Mouse (Mus musculus) thymus, postnatal 36 days (tissue): ENCODE results near the gene 2310034G01Rik.

ENCODE experiments used
- DNase-seq, 2 experiments: peaks; one replicate each; pipeline ENCODE4 v3.0.0; 2022; ENCODE audit warnings: mixed read lengths in 2 of 2

The 2310034G01Rik gene

DNA sequence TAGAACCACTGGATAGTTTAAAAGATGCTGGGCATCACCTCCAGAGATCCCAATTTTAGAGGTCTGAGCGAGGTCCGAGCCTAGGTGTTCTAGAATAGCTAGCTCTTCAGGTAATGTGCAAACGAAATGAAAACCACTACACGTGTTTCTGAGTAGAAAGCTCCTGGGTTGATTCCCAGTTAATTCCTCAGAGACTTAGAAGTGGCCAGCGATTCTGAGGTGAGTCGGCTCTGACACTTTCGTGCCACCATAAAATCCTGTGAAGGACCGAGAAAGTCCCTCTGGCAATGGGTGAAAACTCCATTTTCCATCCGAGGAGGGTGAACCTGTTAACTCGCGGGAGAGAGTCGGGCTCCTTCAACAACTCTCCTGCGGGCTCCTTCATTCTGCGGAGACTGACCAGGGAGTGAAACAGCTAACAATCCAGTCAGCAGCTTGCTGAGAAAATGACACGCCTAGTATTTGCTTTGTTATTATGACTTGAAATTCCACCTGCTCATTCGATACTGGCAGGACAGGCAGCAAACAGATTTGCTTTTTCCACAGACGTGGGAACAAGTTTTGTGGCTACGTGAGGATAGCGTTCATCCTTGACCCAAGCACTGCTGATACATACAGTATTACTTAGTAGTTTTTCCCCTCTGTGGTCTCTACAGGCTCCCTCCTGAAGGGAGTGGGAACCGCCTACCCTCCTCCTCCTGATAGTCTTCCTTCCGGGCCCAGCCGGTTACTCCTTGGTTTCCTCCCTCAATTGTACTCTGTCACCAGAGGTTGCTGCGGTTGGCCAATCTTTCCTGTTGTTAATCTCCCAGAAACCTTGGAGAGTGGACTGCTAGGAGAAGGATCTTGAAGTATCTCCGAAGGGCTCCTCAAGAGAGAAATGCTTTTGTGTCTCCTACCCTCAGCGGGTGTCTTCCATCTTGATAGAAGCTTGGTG is 7.5 kb upstream of the 2310034G01Rik start:
- DNase-seq: no peak

DNA sequence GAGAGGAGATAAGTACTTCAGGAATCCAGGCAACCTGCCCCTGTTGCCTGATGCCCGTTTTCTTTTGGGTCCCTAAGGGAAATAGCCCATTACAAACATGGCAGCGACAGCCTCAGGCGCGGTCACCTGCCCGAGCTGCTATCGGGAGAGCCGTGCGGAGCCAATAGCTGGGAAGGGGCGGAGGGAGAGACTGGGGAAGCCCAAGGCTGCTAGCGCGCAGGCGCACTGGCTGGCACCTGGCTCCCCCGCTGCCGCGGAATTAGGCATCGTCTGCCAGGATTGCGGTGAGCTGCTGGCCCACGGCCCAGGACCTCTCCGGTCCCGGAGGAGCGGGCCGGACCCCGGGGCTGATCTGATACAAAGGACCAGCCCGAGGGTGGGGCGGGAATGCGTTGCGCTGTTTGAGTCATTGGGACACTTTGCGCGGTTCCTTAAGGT is 6.6 kb upstream of the 2310034G01Rik start:
- DNase-seq: peak; percentile 81 to 90

DNA sequence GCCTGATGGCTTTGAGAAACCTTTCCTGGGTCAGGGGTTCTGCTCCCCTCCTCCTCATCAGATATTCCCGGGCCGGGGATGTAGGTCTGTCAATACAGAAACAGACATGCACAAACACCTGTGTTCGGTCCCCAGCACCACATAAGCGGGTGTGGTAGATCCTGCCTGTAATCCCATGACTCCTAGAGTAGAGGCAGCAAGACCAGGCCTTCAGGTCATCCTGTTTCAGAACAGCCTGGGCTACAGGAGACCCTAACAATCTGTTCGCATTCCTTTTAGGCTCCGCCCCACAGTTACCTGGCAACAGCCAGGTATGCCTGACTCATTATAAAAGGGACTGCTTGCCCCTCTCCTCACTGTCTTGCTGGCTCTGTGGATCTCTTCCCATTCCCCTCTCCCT is 552 bp downstream of the 2310034G01Rik start:
- DNase-seq: no peak

DNA sequence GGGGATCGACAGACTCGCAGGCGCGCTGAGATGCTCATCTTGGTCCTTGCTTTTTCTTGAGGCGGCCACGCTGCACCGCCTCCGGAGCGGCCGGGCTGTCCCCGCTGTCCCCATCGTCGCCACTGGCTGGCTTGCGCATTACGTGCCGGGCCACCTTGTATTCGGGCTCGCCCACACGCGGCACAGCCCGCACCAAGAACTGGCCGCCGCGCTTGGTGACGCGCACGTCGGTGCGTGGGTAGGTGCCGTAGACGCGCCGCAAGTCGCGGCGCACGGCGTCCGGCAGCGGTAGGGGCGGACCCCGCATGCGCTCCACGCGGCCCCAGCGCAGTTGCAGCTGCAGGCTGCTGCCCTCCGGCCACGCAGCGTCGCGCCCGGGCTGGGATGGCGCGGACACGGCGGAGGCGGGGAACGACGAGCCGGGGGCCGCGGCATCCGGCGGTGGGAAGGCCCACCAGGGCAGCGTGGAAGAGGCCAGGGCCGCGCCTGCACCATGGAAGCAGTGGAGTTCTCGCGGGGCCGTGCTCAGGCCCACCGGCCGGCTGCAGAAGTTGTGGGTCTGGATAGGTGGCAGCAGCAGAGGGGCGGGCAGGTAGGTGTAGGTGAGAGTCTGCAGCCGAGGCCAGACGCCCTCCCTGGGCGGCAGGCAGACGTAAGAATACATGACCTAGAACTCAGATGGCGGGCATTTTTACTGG is 1.2 kb downstream of the 2310034G01Rik start:
- peak in 1 of 2 experiments; percentile 33 for DNase-seq

DNA sequence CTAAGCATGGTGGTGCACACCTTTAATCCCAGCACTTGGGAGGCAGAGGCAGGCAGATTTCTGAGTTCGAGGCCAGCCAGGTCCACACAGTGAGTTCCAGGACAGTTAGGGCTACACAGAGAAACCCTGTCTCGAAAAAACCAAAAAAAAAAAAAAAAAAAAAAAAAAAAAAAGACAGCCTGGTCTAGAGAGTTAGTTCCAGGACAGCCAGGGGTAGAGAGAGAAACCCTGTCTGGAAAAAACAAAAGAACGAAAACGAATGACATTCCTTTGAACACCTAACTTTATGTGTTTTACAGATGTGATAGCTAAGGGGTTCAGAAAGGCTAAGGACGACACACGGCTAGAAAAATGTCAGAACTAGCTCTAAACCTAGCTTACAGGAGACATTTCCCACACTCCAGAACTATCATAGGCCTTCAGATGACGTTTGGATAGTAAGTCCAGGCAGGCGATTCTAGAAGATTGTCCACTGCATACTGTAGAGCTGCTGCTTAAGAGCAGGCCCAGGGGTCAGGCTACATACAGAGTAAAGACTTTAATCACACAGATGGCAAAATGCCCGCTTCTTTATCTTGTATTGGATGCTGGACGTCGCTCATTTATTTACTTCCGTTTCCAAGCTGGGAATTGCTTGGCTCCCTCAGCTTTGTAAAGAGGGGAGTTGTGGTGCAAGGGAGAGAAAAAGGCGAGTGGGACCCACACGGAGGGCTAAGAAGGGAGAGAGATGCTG is 2.0 kb downstream of the 2310034G01Rik start:
- no peak for DNase-seq

DNA sequence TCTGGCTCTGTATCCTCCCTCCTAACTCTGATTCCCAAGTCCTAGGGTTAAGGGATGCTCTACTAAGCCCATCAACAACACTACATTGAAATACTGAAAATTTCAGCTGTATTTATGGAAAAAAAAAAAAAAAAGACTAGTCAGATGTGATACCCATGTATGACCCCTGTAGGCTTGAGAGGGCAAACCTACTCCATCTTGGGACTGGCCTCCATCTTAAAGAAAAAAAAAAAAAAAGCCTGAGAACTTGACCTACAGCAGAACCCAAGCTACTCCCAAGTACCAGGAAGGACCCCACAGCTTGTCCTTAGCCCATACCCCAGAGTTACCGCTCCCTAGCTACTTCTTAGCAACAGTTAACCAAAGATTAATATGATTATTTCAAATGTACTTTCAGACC is 3.0 kb downstream of the 2310034G01Rik start:
- no peak for DNase-seq

DNA sequence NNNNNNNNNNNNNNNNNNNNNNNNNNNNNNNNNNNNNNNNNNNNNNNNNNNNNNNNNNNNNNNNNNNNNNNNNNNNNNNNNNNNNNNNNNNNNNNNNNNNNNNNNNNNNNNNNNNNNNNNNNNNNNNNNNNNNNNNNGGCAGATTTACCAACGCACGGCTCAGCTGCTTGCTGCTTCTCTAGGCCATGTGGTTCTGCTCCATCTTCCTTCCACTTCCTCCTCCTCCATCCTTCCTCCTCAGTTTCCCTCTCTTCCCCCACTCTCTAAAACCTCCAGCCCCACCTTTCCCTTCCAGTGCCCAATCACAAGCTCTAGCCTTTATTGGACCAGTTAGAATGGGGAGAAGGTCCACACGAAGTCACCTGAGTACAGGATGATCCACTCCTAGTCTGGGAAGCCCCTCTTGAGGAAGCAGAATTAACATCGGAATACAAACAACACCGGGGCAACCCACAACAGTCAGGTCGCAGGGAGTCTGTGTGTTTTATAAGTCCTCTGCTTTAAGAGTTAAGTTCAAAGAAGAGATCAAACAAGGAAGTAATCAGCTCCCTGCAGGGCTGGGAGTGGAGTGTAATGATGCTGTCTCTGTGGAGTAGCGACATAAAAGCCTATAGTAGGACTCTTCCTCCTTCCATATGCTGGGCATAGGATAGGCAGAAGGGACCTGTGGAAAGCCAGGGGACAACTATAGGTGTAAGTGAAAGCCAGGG is 5.2 kb downstream of the 2310034G01Rik start:
- DNase-seq: no peak

DNA sequence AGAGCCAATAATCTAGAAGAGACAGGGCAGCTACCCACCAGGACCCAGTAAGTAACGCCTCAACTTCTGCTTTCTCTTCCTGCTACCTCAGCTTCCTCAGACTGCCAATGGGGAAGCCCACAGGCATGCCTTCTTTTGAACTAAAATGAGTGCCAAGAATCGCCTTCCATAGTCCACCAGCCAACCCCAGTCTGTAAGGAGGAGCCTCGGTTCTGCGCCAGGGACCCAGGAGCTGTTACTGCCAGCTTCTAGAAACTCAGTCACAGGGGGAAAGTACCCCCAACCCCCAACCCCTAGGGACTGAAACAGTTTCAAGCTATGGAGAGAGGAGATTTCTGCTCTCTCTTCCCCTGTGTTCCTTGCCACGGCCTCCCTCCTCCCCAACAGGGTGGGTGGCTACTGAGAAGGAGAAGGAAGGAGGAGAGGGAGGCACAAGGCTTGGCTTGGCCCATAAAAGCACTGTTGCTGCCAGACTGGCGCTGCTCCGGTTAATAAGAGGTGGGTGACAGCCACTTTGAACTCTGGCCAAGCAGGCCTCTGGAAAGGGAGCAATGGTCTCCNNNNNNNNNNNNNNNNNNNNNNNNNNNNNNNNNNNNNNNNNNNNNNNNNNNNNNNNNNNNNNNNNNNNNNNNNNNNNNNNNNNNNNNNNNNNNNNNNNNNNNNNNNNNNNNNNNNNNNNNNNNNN is 10.7 kb downstream of the 2310034G01Rik start:
- DNase-seq: no peak

DNA sequence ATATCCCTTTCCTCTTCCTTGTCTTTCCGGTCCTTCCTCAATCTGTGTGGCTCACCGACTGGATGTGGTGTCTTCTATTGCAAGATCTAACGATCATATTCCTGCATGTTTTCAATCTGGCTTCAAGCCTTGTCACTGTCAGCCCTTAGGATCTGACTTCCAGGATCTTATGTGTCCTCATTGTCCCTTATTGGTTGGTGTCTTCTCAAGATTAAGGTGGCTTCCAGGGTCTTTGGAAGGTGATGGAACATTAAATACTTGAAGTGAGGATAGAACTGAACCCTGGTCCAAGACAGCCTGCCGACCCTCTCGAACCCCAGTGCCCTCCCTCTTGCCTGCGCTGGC is 11.2 kb downstream of the 2310034G01Rik start:
- DNase-seq: no peak

DNA sequence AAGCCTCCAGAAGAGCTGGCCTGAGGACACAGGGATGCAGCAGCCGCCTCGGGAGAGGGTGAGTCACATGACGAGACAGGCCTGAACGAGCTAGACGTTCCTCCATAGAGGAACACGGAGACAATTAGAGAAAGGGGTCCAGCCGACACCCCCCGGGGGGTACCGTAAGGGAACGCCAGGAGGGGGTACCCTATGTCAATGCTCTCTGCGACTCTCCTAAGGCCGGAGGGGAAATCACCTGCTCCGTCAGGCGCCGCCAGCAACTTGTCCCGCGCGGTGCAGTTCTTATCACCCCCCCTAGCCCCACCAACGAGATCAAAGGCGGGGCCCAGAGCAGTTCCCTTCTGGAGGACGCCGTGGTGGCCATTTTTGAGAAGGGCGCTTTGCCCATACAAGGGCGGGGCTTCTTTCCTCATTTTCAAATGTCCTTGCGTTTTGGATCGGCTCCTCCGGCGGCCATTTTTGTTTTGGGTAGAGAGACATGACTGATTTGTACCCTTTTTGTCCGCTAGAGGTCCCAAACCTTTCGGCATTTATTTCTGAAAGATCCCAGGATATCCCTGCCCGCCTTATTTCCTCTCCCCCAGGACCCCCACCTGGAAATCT is 11.7 kb downstream of the 2310034G01Rik start, which contains the start of gene Cuedc2:
Gene Cuedc2, minus strand, starts transcription at position 372 of the 606 bp plus-strand sequence.
- DNase-seq: peak; percentile 95 to 97

DNA sequence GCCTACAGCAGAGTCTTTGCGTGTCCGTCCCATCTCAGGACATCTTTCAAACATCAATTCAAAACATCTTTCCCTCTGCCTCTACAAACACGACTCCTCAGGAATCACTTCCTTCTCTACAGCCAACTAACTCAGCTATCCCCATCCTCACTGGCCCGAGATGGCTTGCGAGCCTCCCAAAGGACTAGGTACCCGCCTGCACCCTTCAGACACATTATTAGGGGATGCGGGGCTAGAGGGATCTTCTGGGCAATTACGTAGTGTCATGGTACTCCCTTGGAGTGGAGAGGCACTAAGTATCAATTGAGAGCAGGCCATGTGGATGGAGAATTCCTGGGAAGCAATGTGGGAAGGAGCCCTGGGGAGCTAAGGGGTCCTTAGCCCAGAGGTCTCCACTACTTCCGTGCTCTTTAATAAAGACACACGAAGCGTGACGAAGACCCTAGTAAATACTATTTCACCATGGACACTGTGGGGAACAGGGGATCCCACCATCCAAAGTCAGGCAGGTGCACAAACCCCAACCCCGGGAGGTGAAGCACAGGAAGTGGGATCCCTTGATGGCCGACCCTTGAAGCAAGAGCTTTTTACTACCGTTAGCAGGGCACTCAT is 12.3 kb downstream of the 2310034G01Rik start:
- DNase-seq: no peak

DNA sequence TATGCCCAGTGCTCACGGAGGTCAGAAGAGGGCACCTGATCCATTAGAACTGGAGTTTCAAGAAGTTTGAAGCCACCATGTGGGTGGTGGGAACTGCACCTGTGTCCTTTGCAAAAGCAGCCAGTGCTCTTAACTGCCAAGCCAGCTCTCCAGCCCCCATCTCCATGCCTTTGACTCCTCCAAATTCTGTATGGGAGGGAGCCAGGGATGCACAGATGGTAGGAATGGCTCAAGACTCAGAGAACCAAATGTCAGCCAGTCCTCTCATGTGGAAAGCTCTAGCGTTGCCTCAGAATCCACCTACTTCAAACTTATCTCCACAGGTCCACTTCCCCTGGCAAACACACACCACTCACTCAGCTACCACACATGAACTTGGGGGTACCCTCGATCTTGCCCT is 16.2 kb downstream of the 2310034G01Rik start:
- DNase-seq: no peak

DNA sequence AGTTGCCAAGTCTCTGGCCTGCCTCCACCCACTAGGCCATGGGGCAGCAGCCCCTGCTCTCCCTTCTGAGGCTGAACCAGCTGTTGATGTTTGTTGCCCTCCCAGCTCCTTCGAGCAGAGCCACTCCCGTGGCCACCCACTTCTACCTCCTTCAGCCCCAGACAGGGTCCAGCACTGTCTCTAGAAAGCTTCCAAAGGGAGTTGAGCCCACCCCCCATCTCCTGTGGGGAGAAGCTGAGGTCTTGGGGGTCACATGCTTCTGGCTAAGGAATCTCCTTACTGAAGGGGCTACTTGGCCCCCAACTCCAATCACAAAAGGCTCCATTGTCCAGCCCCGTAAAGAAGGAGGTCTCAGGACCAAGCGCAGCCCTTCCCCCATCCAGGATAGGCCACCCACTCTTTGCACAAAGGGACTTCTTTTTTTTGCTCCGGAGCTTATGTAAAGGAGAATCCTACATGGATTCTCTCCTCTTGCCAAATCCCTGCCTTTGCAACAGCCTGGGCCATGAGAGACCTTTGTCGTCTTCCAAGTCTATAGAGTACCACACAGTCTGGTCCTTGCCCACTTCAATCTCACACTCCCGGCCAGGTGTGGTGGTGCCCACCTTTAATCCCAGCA is 17.3 kb downstream of the 2310034G01Rik start:
- no peak for DNase-seq

DNA sequence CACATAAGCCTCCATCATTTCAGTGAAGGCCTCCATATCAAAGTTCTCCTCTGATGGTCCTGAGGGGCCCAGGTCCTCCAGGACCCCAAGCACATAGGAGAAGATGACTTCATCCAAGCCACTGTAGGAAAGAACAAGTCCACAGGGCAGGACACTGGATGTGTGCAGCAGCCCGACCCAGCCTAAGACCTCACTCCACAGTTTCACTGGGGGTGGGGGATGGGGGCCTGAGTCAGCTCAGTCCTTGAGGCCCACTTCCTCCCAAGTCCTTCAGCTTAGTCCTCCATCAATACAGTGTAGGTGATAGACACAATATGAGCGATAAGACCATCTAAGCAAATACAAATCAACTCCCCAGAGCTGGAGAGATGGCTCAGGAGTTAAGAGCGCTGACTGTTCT is 18.2 kb downstream of the 2310034G01Rik start:
- DNase-seq: no peak

DNA sequence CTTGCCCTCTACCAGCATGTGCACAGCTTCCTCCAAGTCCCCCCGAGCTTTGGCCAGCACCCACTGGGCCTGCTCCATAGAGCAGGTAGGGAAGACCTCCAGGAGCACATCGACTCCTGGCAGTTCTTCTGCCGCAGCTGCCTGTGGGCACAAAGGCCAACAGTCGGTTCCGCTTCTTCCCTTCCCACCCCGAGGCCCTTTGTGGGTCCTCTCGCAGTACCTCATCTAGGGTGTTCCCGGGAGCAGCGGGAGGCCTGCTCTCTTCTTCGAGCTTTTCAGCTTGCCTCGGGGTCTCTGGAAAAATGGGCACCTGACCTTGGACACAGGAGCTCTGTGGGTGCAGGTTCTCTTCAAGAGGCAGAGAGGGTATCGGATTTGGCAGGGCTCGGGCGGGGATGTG is 18.8 kb downstream of the 2310034G01Rik start:
- no peak for DNase-seq

DNA sequence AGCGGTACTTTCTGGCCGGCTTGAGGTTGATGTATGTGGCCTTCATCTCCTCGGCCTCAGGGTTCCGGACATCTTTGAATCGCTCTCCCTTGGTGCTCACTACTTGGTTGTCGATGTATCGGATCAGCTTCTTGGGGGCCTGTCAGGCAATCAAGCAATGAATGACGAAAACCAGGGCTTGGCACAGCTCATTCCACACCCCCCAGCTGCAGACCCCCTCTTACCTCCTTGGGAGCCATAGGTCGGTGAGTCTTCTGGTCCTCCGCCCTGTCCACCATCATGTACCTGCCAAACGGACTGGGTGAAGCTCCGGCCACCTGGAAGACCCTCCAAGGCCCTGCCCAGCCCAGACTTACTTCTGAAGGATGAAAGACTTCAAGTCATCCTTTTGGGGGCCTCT is 19.4 kb downstream of the 2310034G01Rik start:
- no peak for DNase-seq

DNA sequence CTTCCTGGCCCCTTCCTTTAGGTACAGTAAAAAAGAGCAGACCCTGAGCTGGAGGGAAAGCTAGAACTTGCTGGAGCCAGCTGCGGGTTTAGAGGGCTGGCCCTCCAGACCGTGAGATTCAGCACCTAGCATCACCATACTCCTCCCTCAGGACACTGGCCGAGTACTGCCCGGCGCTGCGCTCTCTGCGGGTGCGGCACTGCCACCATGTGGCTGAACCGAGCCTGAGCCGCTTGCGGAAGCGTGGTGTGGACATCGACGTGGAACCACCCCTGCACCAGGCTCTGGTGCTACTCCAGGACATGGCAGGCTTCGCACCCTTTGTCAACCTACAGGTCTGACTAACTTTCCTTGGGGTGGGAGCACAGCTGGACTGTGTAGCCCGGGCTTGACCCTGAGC is 20.2 kb downstream of the 2310034G01Rik start:
- DNase-seq: peak; percentile 52 to 54

DNA sequence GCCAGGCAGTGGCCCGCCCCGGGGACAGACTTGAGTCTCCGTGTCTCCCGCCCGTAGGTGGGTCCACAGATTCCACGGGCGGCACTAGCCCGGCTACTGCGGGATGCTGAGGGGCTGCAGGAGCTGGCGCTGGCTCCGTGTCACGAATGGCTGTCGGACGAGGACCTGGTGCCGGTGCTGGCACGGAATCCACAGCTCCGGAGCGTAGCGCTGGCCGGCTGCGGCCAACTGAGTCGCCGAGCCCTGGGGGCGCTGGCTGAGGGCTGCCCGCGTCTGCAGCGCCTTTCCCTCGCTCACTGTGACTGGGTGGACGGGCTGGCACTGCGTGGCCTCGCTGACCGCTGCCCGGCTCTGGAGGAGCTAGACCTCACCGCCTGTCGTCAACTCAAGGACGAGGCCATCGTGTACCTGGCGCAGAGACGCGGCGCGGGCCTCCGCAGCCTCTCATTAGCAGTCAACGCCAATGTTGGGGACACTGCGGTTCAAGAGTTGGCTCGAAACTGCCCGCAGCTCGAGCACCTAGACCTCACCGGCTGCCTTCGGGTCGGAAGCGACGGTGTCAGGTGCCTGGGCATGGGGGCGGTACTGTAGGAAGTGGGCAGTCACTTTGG is 21.0 kb downstream of the 2310034G01Rik start:
- no peak for DNase-seq

DNA sequence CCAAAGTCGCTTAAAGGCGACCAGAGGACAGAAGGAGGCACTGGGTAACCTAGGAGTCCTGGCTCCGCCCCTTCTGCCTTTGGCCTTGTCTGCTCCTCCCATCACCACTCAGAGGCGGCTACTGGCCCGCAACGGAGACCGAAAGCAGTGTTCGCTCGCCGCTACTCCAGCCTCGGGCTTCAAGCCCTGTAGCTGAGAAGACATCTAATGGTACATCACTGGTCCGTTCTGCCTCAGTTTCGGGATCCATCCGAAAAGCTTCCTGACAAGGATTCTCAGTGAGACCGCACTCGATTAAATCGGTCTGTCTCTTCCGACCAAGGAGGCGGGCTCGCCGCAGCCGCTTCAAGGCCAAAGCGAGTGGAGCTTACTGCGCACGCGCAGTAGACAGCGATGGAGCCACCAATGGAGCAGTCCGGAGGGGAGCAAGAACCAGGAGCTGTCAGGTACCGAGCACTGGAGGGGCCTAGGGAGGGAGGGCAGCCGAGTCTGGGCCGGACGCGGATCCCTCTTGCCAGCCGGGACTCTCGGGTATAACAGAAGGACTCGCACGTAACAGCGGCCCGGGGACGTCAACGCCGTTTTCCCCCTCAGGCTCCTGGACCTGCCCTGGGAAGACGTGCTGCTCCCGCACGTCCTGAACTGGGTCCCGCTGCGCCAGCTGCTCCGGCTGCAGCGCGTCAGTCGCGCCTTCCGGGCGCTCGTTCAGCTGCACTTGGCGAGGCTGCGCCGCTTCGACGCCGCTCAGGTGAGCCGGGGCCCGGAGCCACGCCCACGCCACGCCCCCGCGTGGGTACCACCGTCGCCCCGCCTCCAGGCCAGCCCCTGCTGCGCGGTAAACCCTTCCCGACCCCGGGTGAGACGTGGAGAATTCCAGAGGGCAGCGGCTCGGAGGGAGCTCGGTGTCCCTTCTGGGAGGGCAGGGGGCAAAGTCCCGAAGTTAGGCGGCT is 21.7 kb downstream of the 2310034G01Rik start, which contains the start of gene Fbxl15:
Gene Fbxl15, plus strand, starts transcription at position 104 of the 950 bp plus-strand sequence.
- DNase-seq: peak; percentile 85 to 88
